Mouse (Mus musculus): ENCODE results near the gene Pm20d2.
A peak's percentile ranks its signal among the peaks of the same experiment; 100 is the strongest.

The Pm20d2 gene

DNA sequence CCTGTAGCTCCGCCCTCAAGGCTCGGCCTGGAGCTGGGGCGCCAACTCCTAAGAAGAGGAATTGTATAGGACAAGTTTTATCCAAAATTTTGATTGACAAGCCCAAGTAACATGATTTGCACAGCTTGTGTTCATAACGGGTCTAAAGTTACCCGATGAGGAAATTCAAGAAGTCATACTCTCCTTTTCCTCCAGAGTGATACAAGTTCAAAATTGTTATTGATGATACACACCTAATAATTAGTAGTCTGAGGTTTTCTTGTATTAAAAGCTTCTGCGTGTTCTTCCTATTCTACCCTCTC is at the start of gene Pm20d2:
Gene Pm20d2, minus strand, starts transcription at position 3 of the 302 bp plus-strand sequence.
- no peak for DNase-seq (ENCODE audit: low read depth, low spot score)

DNA sequence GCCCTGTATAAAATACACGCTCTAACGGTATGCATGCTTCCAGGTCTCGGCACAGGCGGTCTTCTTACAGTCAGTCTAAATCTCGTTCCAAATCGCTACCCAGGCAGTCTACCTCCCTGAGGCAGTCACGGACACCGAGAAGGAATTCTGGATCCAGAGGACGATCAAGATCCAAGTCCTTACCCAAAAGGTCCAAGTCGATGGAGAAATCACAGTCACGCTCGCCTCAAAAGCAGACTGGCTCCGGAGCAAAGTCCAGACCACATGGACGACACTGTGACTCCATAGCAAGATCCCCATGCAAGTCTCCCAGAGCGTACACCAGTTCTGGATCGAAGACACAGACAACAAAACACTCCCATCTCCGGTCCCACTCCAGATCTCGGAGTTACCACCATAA is 41.3 kb upstream of the Pm20d2 start:
- no peak for DNase-seq (ENCODE audit: low read depth, low spot score)

DNA sequence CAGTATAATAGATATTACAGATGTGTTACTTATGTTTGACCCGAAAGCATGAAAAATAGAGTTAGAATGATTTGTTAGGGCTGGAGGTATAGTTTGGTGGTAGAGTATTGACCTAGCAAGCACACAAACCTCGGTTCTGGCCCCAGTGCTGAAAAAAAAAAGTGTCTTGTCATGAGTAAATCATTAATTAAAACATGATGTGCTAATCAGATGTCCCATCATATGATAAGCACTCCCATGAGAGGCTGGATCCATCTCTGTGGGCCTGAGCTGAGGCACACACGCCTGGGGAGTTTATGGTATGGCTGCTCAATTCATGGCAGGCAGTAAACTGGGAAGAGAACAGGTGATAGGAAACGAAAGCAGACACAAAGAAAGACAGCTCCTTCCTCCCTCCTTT is 40.1 kb upstream of the Pm20d2 start:
- no peak for DNase-seq (ENCODE audit: low read depth, low spot score)

DNA sequence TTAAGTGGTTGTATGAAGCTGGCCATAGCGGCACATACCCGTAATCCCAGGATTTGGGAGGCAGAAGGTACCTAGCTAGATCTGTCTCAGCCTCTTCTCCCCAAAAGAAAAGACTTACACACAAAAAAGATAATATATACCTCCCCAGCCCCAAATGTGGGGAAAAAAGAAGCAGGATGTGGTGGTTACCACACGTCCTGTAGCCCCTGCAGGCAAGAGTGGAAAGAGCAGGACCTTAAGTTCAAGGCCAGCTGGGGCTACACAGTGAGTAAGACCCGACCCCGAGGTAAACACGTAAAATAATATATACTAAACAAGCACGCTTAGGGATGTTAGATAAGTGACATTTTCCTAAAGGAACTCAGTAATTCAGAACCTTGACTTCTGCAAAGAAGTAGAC is 37.6 kb upstream of the Pm20d2 start:
- peak; percentile 62 for DNase-seq (ENCODE audit: low read depth, low spot score)

DNA sequence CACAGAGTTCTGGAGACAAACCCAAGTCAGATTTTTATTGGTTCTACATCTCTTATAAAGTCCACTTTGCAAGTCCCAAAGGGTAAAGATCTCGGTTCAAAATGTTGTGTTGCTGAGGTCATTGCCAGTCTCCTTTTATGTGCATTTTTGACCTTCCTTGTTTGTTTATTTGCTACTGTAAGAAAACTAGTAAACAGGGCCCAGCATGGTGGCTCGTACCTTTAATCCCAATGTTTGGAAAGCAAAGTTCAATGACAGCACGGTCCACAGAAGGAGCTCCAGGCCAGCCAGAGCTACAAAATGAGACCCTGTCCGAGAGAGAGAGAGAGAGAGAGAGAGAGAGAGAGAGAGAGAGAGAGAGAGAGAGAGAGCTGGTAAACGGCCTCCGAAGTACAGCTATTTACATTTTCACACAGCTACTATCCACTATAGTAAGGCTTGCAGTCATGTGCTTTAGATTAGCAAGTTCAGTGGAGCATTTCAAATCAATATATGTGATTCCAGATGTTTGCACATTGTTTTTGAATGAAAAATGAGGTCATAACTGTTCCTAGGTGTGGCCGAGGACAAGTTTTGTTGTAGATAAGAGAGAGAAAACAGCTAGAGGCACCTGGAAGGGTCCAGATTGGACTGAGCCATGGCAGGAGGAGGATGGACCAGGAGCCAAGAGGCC is 34.6 kb upstream of the Pm20d2 start:
- no peak for DNase-seq (ENCODE audit: low read depth, low spot score)

DNA sequence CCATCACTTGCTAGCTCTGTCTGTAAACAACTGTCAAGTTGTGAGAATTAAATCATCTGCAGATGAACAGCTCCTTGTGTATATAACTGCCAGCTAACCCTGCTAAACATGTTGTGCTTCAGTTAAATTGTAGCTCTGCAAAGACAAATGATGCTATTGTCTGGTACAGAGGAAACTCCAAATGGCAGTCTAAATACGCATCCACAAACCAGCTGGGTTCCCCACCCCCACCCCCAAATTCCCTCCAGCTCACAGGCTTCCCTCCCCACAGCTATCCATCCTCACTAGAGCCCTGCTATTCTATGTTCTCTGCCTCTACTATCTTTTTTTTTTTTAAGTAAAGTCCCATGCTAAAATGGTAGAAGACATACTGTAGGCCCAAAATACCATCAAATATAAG is 32.3 kb upstream of the Pm20d2 start:
- DNase-seq (ENCODE audit: low read depth, low spot score): no peak

DNA sequence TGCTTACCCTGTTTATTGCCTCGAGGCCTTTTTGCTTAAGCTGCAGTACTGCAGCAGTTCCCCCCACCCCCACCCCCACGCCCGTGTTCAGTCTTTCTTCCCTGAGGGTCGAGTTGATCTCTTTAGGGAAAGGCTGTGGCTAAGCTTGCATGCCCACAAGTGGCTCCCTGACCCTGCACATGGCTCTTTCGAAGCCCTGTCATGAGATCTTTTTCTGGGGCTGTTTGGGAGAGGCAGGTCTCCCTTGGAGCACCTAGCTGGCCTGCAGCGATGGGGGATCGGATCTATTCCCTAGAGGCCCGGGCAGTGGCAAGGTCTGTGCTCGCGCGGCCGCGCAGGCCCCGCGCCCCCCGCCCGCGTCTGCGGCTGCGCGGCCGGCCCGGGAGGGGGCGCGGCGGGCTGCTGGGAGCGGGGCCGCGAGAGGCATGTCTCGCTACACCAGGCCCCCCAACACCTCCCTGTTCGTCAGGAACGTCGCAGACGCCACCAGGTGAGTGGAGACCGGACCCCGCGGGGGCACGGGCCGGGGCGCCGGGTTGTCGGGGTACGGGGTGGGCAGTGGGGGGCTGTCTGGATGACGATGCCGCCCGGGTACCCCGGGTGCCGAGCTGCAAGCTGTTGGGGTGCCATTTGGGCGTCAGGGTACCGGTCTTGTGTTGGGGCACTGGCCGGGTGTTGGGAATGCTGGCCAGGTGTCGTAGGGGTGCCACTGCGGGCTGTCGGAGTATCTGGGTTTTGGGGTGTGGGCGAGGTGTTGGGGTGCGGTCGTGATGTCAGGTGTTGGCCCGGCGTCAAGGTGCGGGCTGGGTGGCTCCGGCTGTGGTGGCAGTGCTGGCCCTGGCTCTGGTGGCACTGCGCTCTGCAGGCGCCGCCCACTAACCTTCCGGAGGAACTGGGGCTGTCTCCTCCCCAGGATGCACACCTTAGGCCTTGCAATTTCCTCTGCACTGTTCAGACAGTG is 19.6 kb upstream of the Pm20d2 start, which contains the start of gene Srsf12:
Gene Srsf12, plus strand, starts transcription at position 111 of the 961 bp plus-strand sequence.
- DNase-seq (ENCODE audit: low read depth, low spot score): peak; percentile 82

DNA sequence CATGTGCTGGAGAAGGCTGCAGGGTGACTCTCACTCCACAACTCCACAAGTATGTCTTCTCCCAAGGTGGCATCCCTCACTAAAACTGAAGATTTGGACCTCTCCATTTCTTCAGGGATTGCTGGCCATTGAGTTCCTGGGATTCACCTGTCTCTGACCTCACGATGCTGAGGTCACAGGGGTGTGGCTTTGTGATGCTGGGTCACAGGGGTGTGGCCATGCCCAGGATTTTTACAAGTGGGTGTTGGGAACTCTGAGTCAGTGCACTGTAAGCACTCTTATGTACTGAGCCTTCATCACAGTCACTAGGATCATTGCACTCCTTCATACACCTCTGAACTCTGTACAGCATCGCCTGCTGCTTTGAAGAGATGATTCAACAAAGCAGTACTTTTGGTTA is 18.0 kb upstream of the Pm20d2 start:
- peak; percentile 6 for DNase-seq (ENCODE audit: low read depth, low spot score)

DNA sequence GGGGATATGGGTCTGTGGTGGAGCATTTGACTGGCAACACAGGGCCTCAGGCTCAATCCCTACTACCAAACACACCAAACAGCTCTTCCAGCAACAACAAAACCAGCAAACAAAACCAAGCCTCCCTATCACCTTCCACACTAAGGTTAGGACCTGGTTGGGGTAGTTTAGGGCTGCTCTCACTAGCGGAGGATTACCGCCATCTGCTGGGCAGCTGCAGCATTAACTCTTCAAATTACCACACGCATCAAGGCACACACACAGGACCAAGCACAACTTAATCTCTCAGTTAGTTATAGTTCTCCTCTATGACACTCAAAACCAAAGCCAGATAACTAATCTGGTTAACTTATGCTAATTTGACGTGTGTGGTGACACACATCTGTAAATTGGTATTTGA is 15.1 kb upstream of the Pm20d2 start:
- DNase-seq (ENCODE audit: low read depth, low spot score): peak; percentile 76

DNA sequence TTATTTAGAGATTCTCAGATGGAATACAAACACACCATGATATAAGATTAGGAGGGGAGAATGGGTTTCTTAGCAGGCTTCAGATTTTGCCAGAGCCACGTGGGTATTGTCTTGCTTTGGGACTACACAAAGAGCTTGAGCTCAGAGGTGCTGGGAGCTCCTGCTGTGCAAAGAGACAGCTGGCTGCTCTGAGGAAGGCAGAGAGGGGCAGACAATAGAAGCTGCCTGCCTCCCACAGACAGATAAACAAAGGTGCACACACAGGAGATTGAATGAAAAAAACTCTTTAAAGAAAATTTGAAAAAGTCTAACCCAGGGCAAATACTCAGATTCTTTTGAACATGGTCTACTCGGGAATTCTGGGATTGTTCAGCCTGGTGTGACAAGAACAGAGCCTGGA is 8.6 kb upstream of the Pm20d2 start:
- DNase-seq (ENCODE audit: low read depth, low spot score): no peak

DNA sequence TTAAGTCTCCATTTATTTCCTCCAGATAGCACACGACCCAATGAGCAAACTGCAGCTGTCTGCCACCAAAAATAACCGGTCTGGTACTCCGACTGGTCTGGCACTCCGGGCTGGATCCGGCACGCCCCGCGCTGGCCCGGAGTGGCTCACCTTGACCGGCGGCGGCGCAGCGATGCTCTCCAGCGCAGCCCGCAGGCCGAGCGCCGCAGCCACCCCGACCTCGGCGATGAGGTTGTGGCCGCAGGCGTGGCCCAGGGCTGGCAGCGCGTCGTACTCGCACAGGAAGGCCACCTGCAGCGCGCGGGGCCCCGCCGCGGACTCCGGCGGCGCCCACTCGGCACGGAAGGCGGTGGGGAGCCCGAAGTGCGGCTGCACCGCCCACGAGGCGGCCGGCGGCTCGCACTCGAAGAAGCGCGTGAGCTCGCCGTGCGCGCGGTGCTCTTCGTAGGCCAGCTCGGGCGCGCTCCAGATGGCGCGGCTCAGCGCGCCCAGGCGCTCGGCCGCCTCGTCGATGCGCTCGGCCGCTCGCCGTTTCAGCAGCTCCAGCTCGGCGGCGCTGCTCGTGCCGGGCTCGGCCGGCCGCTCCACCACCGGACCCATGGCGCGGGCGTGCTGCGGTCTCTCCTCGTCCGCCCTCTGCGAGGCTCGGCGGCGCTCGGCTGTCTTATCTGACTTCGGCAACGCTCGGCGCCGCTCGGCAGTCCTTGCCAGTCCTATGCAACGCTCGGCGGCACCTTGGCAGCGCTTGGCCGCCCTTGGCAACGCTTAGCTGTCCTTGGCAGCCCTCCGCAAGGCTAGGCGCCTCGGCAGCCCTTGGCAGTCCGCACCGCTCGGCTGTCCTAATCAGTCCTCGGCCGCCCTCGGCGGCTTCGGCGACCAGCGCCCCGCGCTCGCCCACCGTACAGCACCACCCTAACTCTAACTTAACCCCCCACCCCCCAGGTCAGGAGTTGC is 479 bp downstream of the Pm20d2 start:
- peak; percentile 71 for DNase-seq (ENCODE audit: low read depth, low spot score)

DNA sequence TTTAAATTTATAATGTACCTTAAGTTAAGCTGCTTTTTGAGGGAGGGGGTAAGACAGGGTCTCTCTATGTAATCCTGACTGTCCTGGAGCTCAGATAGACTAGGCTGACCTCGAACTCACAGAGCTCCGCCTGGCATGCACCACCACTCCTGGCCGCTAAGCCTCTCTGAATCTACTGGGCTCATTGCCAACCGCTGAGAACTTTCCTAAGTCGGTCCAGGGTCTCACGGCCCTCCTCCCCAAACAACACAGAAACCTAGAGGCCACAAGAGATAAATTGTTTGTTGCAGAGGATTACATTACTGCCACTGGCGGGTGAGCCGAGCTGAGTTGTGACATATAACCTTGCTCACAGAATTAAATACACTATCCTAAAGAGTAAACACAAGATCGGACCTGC is 1.4 kb downstream of the Pm20d2 start:
- DNase-seq (ENCODE audit: low read depth, low spot score): peak; percentile 21

DNA sequence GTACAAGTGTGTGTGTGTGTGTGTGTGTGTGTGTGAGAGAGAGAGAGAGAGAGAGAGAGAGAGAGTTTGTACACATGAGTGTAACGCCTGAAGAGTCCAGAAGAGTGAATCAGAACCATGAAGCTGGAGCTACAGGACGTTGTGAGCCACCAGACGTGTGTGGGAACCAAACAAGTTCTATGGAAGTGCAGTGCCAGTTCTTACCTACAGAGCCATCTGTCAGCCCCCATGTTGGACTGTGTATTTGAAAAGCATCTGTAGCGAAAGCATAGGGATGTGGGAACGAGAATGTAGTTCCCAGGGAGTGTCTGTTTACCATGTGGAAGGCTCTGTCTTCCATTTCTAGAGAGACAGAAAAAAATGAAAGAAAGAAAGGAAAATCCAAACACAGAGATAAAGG is 6.1 kb downstream of the Pm20d2 start:
- DNase-seq (ENCODE audit: low read depth, low spot score): no peak

DNA sequence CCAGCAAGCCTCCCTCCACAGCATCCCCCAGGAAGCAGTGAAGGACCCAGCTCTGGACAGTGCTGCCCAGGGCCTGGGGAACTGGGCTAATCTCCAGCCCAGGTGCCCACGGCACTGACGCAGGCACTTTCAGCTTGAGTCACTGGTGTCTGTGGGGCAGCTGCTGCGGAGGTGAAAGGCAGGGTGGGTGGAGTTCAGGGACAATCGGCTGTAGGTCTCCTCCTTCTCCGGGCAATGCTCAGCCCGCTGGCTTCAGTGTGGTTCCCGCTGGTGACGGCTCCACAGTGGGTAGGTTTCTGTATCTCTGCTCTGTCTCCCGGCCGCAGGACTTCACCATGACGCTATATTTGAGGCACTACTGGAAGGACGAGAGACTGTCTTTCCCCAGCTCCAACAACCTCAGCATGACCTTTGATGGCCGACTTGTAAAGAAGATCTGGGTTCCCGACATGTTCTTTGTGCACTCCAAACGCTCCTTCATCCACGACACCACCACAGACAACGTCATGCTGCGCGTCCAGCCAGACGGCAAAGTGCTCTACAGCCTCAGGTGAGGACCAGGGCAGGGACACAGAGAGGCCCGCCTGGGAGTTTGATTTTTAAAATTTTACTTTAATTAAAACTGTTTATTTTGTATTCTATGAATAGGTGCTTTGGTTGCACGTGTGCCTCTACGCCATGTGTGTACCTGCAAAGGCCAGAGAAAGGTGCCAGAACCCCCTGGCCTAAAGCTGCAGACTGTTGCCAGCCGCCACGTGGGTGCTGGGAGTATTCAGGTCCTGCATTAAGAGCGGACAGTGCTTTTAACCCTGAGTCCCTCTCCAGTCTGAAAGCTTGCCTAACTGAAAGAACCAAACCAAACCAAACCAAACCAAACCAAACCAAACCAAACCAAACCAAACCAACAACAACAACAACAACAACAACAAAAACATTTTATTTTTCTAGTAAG is 37.2 kb downstream of the Pm20d2 start:
- no peak for DNase-seq (ENCODE audit: low read depth, low spot score)

DNA sequence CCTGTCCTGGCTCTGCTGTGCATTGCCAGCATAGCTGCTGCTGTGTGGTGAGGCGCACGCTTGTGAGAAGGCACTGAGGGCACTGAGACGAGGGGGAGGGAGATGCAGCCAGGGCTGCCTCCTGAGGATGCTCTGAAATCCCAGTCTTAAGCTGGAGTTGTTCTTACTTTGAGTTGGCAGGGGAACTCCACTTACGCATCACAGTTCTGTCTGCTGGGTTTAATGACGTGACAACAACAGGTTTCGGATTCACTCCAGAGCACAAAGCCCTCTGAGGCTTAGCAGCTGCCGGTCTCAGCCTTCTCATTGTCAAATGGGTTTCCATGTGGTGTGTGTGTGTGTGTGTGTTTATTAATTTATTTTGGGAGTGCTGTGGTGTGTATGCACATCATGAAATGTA is 40.4 kb downstream of the Pm20d2 start:
- peak; percentile 8 for DNase-seq (ENCODE audit: low read depth, low spot score)

DNA sequence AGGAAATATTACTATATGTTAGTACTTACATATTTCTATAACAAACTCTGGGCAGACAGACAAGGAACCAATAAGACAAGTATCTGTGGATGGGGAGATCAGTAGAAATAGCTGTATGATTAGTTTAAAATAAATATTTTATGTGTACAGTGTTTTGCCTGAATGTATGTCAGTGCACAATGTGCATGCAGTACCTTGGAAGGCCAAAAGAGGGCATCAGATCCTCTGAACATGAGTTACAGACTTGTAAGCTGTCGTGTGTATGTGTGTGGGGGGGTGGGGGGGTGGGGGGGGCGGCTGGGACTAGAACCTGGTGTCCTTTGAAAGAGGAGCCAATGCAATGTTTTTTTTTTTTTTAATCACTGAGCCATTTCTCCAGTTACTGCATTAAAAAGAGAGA is 41.7 kb downstream of the Pm20d2 start:
- peak; percentile 88 for DNase-seq (ENCODE audit: low read depth, low spot score)

DNA sequence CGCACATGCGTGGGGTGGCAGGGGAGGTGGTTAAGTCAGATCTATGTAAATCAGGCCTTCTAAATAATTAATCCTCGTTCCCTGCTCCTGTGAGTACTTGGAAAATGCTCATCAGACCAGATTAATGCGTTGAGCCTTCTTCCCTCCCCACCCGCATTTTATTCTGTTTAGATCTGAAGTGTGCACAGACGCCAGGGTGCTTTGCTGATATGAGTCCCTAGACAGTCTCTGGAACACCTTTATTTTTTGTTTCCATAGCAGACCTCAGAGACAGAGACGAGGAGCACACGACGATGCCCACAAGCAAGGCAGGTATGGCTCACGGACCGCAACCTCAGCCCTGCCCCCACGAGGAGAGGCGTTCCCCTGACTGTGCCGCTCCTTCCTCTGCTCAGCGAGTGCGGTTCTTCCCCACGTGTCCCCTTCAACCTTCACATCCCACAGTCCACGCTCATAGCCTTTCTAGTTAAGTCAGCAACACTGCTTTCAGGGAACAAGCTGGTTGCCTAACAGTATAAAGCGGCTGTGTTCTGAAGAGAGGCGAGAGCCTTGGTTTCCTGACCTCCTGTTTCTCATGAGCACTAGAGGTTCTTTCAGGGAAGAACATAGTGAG is 42.8 kb downstream of the Pm20d2 start:
- DNase-seq (ENCODE audit: low read depth, low spot score): peak; percentile 57

DNA sequence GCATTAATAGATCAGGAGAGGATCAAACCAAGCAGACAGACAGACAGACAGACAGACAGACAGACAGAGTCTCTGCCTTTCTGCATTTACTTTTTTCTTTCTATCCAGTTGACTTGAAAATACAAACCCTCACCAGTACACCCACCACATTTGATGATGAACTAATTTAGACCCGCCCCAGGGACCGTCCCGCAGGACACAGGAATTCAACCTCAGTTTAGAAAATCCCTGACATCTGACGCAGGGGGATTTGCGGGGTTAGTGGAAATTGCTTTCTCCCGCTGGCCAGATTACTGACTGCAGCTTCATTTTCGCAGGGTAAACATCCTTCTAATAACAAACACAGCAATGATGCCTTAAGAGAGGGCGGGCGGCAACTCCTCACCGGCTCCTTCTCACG is 57.3 kb downstream of the Pm20d2 start, which contains the start of gene Gabrr1:
Gene Gabrr1, plus strand, starts transcription at position 301 of the 400 bp plus-strand sequence.
- DNase-seq (ENCODE audit: low read depth, low spot score): no peak

DNA sequence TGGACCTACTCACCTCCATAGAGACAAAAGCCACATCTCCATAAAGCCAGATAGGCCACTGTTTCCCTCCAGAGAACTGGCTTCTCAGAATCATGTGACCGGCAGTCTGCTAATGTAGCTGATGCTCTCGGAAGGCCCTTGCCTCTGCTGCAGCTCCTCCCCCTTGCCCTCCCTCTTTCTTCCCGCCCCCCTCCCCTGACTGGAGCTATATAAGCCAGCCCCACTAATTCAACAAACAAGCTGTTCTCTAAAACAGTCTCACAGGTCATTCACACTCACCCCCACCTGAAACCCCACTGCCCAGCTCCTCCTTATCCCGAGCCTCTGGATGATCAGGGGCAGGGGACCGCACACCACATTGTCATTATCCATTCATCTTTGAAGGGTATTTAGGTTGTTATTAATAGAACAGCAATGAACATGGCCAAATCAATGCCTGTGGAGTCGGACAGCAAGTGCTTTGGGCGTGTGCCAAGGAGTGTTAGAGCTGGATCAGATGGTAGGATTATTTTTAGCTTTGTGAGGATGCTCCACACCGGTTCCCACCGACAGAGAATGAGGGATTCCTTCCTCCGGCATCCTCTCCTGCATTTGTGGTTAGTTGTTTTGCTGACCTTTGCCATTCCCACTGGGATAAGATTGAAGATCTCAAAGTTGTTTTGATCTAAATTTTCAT is 64.0 kb downstream of the Pm20d2 start:
- DNase-seq (ENCODE audit: low read depth, low spot score): no peak

DNA sequence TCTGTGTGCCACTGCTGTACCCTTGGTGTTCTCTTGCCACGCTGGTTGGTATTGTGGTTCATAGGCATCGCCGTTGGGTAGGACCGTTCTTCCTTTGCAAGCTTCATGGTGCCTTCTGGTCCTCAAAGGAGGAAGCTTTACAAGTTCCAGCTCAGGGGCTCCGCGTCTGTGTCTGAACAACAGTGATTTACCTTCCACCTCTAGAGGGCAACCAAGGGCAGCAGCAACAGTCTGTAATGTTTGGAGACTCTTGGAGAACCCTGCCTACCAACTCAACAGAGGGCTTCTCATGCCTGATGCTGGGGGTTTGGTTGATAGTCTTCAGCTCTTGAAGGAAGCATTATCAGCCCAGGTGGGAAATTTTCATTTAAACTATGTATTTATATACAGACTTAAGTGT is 65.0 kb downstream of the Pm20d2 start:
- DNase-seq (ENCODE audit: low read depth, low spot score): peak; percentile 76
